10 mouse cellular contexts compared by ENCODE assay signal in genomic region chr12:52448218-52448617, GRCm38 (mm10). TPM values are rescaled to one million over a fixed set of nuclear protein-coding genes. Genes with fewer than 3 reads are reported as not detected.
DNase-seq lines count a peak whose midpoint lies in the region; ATAC-seq lines count a peak whose summit lies in the region.
"Had no signal": no experiment of that assay in that cellular context is flagged by ENCODE, and none has a peak within 500 bp of the region (broad histone marks: within the 10 kb centered on the region; RNA-seq: fewer than 3 reads in every experiment).

No protein-coding gene starts in this region.

- H3K4me3 ChIP-seq in lung, embryonic 15.5 days, result no peak overlapping the region
- H3K4me3 ChIP-seq in kidney, embryonic 15.5 days (replicated peaks), result no peak overlapping the region
- no peak overlapping the region for H3K4me3 ChIP-seq in stomach, embryonic 16.5 days (replicated peaks; ENCODE audit: low read length)
- no peak overlapping the region for H3K4me3 ChIP-seq in hindbrain, embryonic 10.5 days
- H3K4me3 ChIP-seq: heart, adult 2 months had no signal

- H3K9me3 ChIP-seq in lung, embryonic 15.5 days, result no peaks in the 10 kb centered on the region
- H3K9me3 ChIP-seq in kidney, embryonic 15.5 days (replicated peaks), result no peaks in the 10 kb centered on the region
- no peaks in the 10 kb centered on the region for H3K9me3 ChIP-seq in stomach, embryonic 16.5 days (replicated peaks; ENCODE audit: control insufficient read depth, low read length)
- no peaks in the 10 kb centered on the region for H3K9me3 ChIP-seq in hindbrain, embryonic 10.5 days

- H3K27ac ChIP-seq in lung, embryonic 15.5 days, result peak overlapping the region; percentile 39; the same call in 1 of the 2 replicates
- peak overlapping the region; percentile 16; the same call in 1 of the 2 replicates for H3K27ac ChIP-seq in kidney, embryonic 15.5 days
- H3K27ac ChIP-seq in stomach, embryonic 16.5 days (ENCODE audit: low read length), result no peak overlapping the region
- no peak overlapping the region for H3K27ac ChIP-seq in hindbrain, embryonic 10.5 days
- H3K27ac ChIP-seq: heart, adult 2 months had no signal

- 50% methylated on average over 1 of the region's 1 CpGs for WGBS in lung, embryonic 15.5 days
- 53% methylated on average over 1 of the region's 1 CpGs for WGBS in kidney, embryonic 15.5 days
- 27% methylated on average over 1 of the region's 1 CpGs for WGBS in stomach, embryonic 16.5 days
- WGBS in hindbrain, embryonic 10.5 days, result 72% methylated on average over 1 of the region's 1 CpGs

- H3K4me1 ChIP-seq in lung, embryonic 15.5 days, result peaks cover 17% of the 10 kb centered on the region; the same call in 1 of the 2 replicates
- peaks cover 15% of the 10 kb centered on the region for H3K4me1 ChIP-seq in kidney, embryonic 15.5 days
- H3K4me1 ChIP-seq in stomach, embryonic 16.5 days (ENCODE audit: control insufficient read depth, insufficient read depth, low read length), result peaks cover 5% of the 10 kb centered on the region; the same call in 1 of the 2 replicates
- H3K4me1 ChIP-seq in hindbrain, embryonic 10.5 days (replicated peaks), result no peaks in the 10 kb centered on the region

- no peak for DNase-seq in lung, postnatal 10 days
- peak; percentile 25 to 26 for DNase-seq in cerebellum, postnatal 36 days
- no peak for DNase-seq in layer of hippocampus, adult 9-11 months
- DNase-seq in embryo, embryonic 9.5 days (ENCODE audit: extremely low spot score), result no peak
- DNase-seq in hindbrain, embryonic 10.5 days (ENCODE audit: low spot score), result no peak
- DNase-seq: right cerebral cortex, adult 18-20 months had no signal

- no peak overlapping the region for H3K4me2 ChIP-seq in lung, embryonic 15.5 days
- no peak overlapping the region for H3K4me2 ChIP-seq in kidney, embryonic 15.5 days
- no peak overlapping the region for H3K4me2 ChIP-seq in stomach, embryonic 16.5 days (ENCODE audit: low read depth, low read length)

- no peak overlapping the region for H3K9ac ChIP-seq in lung, embryonic 15.5 days
- no peak overlapping the region for H3K9ac ChIP-seq in kidney, embryonic 15.5 days
- H3K9ac ChIP-seq in stomach, embryonic 16.5 days (ENCODE audit: low read length), result no peak overlapping the region

- H3K36me3 ChIP-seq in lung, embryonic 15.5 days, result no peaks in the 10 kb centered on the region
- no peaks in the 10 kb centered on the region for H3K36me3 ChIP-seq in kidney, embryonic 15.5 days
- no peaks in the 10 kb centered on the region for H3K36me3 ChIP-seq in stomach, embryonic 16.5 days (ENCODE audit: control insufficient read depth, insufficient read depth, low read length)
- H3K36me3 ChIP-seq in hindbrain, embryonic 10.5 days, result no peaks in the 10 kb centered on the region

- peak; percentile 54; the same call in 1 of the 2 replicates for ATAC-seq in lung, embryonic 15.5 days (ENCODE audit: borderline replicate concordance, extremely low read depth, low FRiP score, low TSS enrichment)
- peak; percentile 65; the same call in 1 of the 2 replicates for ATAC-seq in kidney, embryonic 15.5 days (replicated peaks; ENCODE audit: low FRiP score)
- peak; percentile 88 for ATAC-seq in stomach, embryonic 16.5 days (ENCODE audit: insufficient read depth, low FRiP score)

- no peaks in the 10 kb centered on the region for H3K27me3 ChIP-seq in lung, embryonic 15.5 days
- no peaks in the 10 kb centered on the region for H3K27me3 ChIP-seq in kidney, embryonic 15.5 days
- H3K27me3 ChIP-seq in stomach, embryonic 16.5 days (ENCODE audit: control insufficient read depth, insufficient read depth, low read length), result no peaks in the 10 kb centered on the region
- H3K27me3 ChIP-seq in hindbrain, embryonic 10.5 days (ENCODE audit: insufficient read depth, poor library complexity, severe bottlenecking), result no peaks in the 10 kb centered on the region

RNA-seq across cellular contexts. Expression of gene Arhgap5, which starts 55.6 kb away (rescaled TPM):
- polyA plus RNA-seq in lung, embryonic 15.5 days (2015; fragmentation: Nextera tagmentation; extraction: Ambion mirVana), result 42.3 and 46.8 TPM in 2 replicates
- polyA plus RNA-seq in kidney, embryonic 15.5 days (2015; fragmentation: Nextera tagmentation; extraction: Ambion mirVana), result 40.2 and 45.8 TPM in 2 replicates
- 39.1 and 43.0 TPM in 2 replicates for polyA plus RNA-seq in stomach, embryonic 16.5 days (2015; fragmentation: Nextera tagmentation; extraction: Ambion mirVana)
- polyA plus RNA-seq in hindbrain, embryonic 10.5 days (2016; fragmentation: Nextera tagmentation; extraction: Ambion mirVana), result 29.4 and 40.0 TPM in 2 replicates

Comparison
In these comparisons a context has a peak if more than half of its experiments do, and no peak if none do; other contexts are left out.
1. H3K27ac ChIP-seq: peak in lung, embryonic 15.5 days (single experiment) and kidney, embryonic 15.5 days (single experiment); none in stomach, embryonic 16.5 days (single experiment) and hindbrain, embryonic 10.5 days (single experiment).
2. DNase-seq: peak in cerebellum, postnatal 36 days (2 of 2); none in lung, postnatal 10 days (single experiment), layer of hippocampus, adult 9-11 months (single experiment), embryo, embryonic 9.5 days (single experiment) and hindbrain, embryonic 10.5 days (single experiment).
3. Peak in every context shown above with its lines, with median percentiles within 50 percentile points of each other: ATAC-seq.